9 mouse cellular contexts compared by ENCODE assay signal in genomic region chr4:141866933-141867490, GRCm38 (mm10). TPM values are rescaled to one million over a fixed set of nuclear protein-coding genes. Genes with fewer than 3 reads are reported as not detected.
DNase-seq lines count a peak whose midpoint lies in the region; ATAC-seq and TF ChIP-seq lines count a peak whose summit lies in the region.
"Had no signal": no experiment of that assay in that cellular context is flagged by ENCODE, and none has a peak within 500 bp of the region (broad histone marks: within the 10 kb centered on the region; RNA-seq: fewer than 3 reads in every experiment).

No protein-coding gene starts in this region.

- H3K27me3 ChIP-seq in forebrain, embryonic 13.5 days = no peaks in the 10 kb centered on the region
- no peaks in the 10 kb centered on the region for H3K27me3 ChIP-seq in intestine, embryonic 15.5 days (replicated peaks)

- H3K9me3 ChIP-seq in forebrain, embryonic 13.5 days (replicated peaks) = no peaks in the 10 kb centered on the region
- H3K9me3 ChIP-seq in intestine, embryonic 15.5 days = no peaks in the 10 kb centered on the region

- peak overlapping the region; percentile 46 for H3K9ac ChIP-seq in forebrain, embryonic 13.5 days
- H3K9ac ChIP-seq in intestine, embryonic 15.5 days = no peak overlapping the region

- H3K36me3 ChIP-seq in forebrain, embryonic 13.5 days (ENCODE audit: poor library complexity, severe bottlenecking) = peaks cover 25% of the 10 kb centered on the region
- peaks cover 4% of the 10 kb centered on the region; the same call in 1 of the 2 replicates for H3K36me3 ChIP-seq in intestine, embryonic 15.5 days

- no peak for DNase-seq in layer of hippocampus, adult 2 months (ENCODE audit: low spot score in 2 of 2)
- DNase-seq in layer of hippocampus, postnatal 36 days = no peak
- peak; percentile 42 for DNase-seq in lung, postnatal 36 days
- DNase-seq in embryo, embryonic 10 days (ENCODE audit: low spot score) = no peak
- DNase-seq in T-cell, adult 2 months (ENCODE audit: low spot score) = no peak

- H3K4me3 ChIP-seq in layer of hippocampus, adult 2 months = peak overlapping the region; percentile 15; the same call in 1 of the 2 replicates
- H3K4me3 ChIP-seq in forebrain, embryonic 13.5 days = no peak overlapping the region; the same call in 1 of the 2 replicates
- no peak overlapping the region for H3K4me3 ChIP-seq in intestine, embryonic 15.5 days (replicated peaks)

- peak overlapping the region; percentile 40 for H3K4me2 ChIP-seq in forebrain, embryonic 13.5 days
- H3K4me2 ChIP-seq in intestine, embryonic 15.5 days (replicated peaks) = peak overlapping the region; percentile 5; the same call in 1 of the 2 replicates

- H3K4me1 ChIP-seq in forebrain, embryonic 13.5 days = peaks cover 62% of the 10 kb centered on the region
- peaks cover 70% of the 10 kb centered on the region for H3K4me1 ChIP-seq in intestine, embryonic 15.5 days (replicated peaks)

- TF ChIP-seq CTCF in layer of hippocampus, adult 2 months (conservative IDR thresholded peaks at IDR 0.05) = no peak

- peak; percentile 61 for ATAC-seq in forebrain, embryonic 13.5 days
- ATAC-seq in intestine, embryonic 15.5 days = no peak
- ATAC-seq in activated CD4-positive, CD25-positive, alpha-beta regulatory T cell, adult 4 months = no peak

- H3K27ac ChIP-seq in layer of hippocampus, adult 2 months = peak overlapping the region; percentile 82
- peak overlapping the region; percentile 93 for H3K27ac ChIP-seq in forebrain, embryonic 13.5 days
- H3K27ac ChIP-seq in intestine, embryonic 15.5 days = peak overlapping the region; percentile 61

- 11% methylated on average over 10 of the region's 10 CpGs for WGBS in forebrain, embryonic 13.5 days
- 34% methylated on average over 10 of the region's 10 CpGs for WGBS in intestine, embryonic 15.5 days

RNA-seq across cellular contexts. Expression of gene Efhd2, which starts 7.7 kb away (rescaled TPM):
- 100 to 1,000 TPM; 139 to 140 TPM for total RNA-seq in layer of hippocampus, adult 2 months (2021)
- 100 to 1,000 TPM; 135 to 143 TPM for total RNA-seq in layer of hippocampus, postnatal 36 days (2021)
- 85.2 and 86.3 TPM in 2 replicates for polyA plus RNA-seq in forebrain, embryonic 13.5 days (2015; fragmentation: Nextera tagmentation; extraction: Ambion mirVana)
- polyA plus RNA-seq in intestine, embryonic 15.5 days (2015; fragmentation: Nextera tagmentation; extraction: Ambion mirVana) = 136 and 138 TPM in 2 replicates
- 10 to 100 TPM; 23.5 to 26.9 TPM for polyA plus RNA-seq in activated CD4-positive, CD25-positive, alpha-beta regulatory T cell, adult 4 months (2017; shearing (Covaris generic))

RNA-seq across cellular contexts. Expression of gene Ctrc, which starts 20.9 kb away (rescaled TPM):
- not detected for total RNA-seq in layer of hippocampus, adult 2 months (2021)
- total RNA-seq in layer of hippocampus, postnatal 36 days (2021) = not detected
- polyA plus RNA-seq in forebrain, embryonic 13.5 days (2015; fragmentation: Nextera tagmentation; extraction: Ambion mirVana) = not detected in 2 replicates
- polyA plus RNA-seq in intestine, embryonic 15.5 days (2015; fragmentation: Nextera tagmentation; extraction: Ambion mirVana) = 0.45 and 0.97 TPM in 2 replicates
- not detected for polyA plus RNA-seq in activated CD4-positive, CD25-positive, alpha-beta regulatory T cell, adult 4 months (2017; shearing (Covaris generic))
- total RNA-seq: left cerebral cortex, postnatal 10 days had no signal

RNA-seq across cellular contexts. Expression of gene Cela2a, which starts 41.1 kb away (rescaled TPM):
- total RNA-seq in layer of hippocampus, adult 2 months (2021) = not detected
- not detected for total RNA-seq in layer of hippocampus, postnatal 36 days (2021)
- 0.15 TPM in 1 of 2 replicates, not detected in the other for polyA plus RNA-seq in forebrain, embryonic 13.5 days (2015; fragmentation: Nextera tagmentation; extraction: Ambion mirVana)
- polyA plus RNA-seq in intestine, embryonic 15.5 days (2015; fragmentation: Nextera tagmentation; extraction: Ambion mirVana) = 131 and 571 TPM in 2 replicates
- polyA plus RNA-seq in activated CD4-positive, CD25-positive, alpha-beta regulatory T cell, adult 4 months (2017; shearing (Covaris generic)) = 1 to 10 TPM in 1 of 2 experiments, not detected in 1; 1.0 TPM
- total RNA-seq: left cerebral cortex, postnatal 10 days had no signal

Comparison
In these comparisons a context has a peak if more than half of its experiments do, and no peak if none do; other contexts are left out.
1. RNA of gene Cela2a, which starts 41.1 kb away (polyA plus RNA-seq): 131 to 571 TPM in intestine, embryonic 15.5 days; 1.0 TPM in activated CD4-positive, CD25-positive, alpha-beta regulatory T cell, adult 4 months and 0.15 TPM in forebrain, embryonic 13.5 days; every median in the first group is over 10 times any median in the second.
2. Peak in every context shown above with its lines, with median percentiles within 50 percentile points of each other: H3K27ac ChIP-seq.